Mouse (Mus musculus) stomach, embryonic 14.5 days (tissue): ENCODE measurements around the gene F8a. TPM values are rescaled to one million over a fixed set of nuclear protein-coding genes. Genes with fewer than 3 reads are reported as not detected.
"Not testable (repeated sequence)": the region's sequence is repeated elsewhere in the genome, so short reads cannot be mapped to it uniquely, and the experiment has no call there.

Experiments used
- ATAC-seq: fragments of 200-750 bp; cut with Nextera tagmentation; 2 replicates; pipeline ENCODE4 v1.8.0; 2017; ENCODE audit warnings: low read depth, moderate TSS enrichment; ENCODE audit not compliant: insufficient number of reproducible peaks, insufficient read depth, low FRiP score
- H3K27ac ChIP-seq: fragments of 300-500 bp; sonication (generic); 2 replicates; pipeline ENCODE4 v1.5.1; 2014; ENCODE audit warnings: mild to moderate bottlenecking, low read length, moderate library complexity, mixed read lengths
- H3K27me3 ChIP-seq: fragments of 300-500 bp; sonication (generic); 2 replicates; pipeline ENCODE4 v1.6.1; 2014; ENCODE audit warnings: low read length, control low read depth, mixed read lengths; ENCODE audit not compliant: control insufficient read depth, insufficient read depth
- H3K36me3 ChIP-seq: fragments of 300-500 bp; sonication (generic); 2 replicates; pipeline ENCODE4 v1.6.1; 2014; ENCODE audit warnings: mild to moderate bottlenecking, control low read depth, low read length, moderate library complexity, mixed read lengths; ENCODE audit not compliant: control insufficient read depth, insufficient read depth
- H3K4me1 ChIP-seq: fragments of 300-500 bp; sonication (generic); 2 replicates; pipeline ENCODE4 v1.6.1; 2014; ENCODE audit warnings: low read length, control low read depth, mixed read lengths; ENCODE audit not compliant: control insufficient read depth, insufficient read depth
- H3K4me2 ChIP-seq: fragments of 300-500 bp; sonication (generic); replicated peaks from 2 replicates; pipeline ENCODE4 v1.6.1; 2014; ENCODE audit warnings: low read depth, low read length, control low read depth
- H3K4me3 ChIP-seq: fragments of 300-500 bp; sonication (generic); 2 replicates; pipeline ENCODE4 v1.5.1; 2014; ENCODE audit warnings: low read depth, low read length, control low read depth
- H3K9ac ChIP-seq: fragments of 300-500 bp; sonication (generic); replicated peaks from 2 replicates; pipeline ENCODE4 v1.6.1; 2014; ENCODE audit warnings: low read depth, mild to moderate bottlenecking, control low read depth, low read length, moderate library complexity, mixed read lengths
- H3K9me3 ChIP-seq: fragments of 300-500 bp; sonication (generic); 2 replicates; pipeline ENCODE4 v1.6.1; 2016; ENCODE audit warnings: low read depth, low read length, control low read depth; ENCODE audit not compliant: control insufficient read depth
- WGBS: fragments of 180-500 bp; shearing (Covaris S2); extraction: QIAGEN DNeasy Blood & Tissue Kit; methylation state at CpG from one replicate; pipeline ENCODE4 v1.1.7; 2014; 5-methylcytosine and 5-hydroxymethylcytosine counted together
- polyA plus RNA-seq: library from polyadenylated mRNA; unstranded; fragments of >200 nt; fragmentation: Nextera tagmentation; extraction: Ambion mirVana; gene quantifications from 2 replicates; pipeline ENCODE4 v1.2.1, GENCODE M21; 2014

The F8a gene
- polyA plus RNA-seq, 1 experiment from 2014 or later = 12.9 TPM

- 85% methylated on average over 14 of the region's 14 CpGs for WGBS
- H3K4me1 ChIP-seq, H3K36me3 ChIP-seq, H3K27me3 ChIP-seq, H3K4me2 ChIP-seq, H3K9ac ChIP-seq, H3K27ac ChIP-seq, H3K4me3 ChIP-seq, ATAC-seq, H3K9me3 ChIP-seq: not testable (repeated sequence)
Observed at GRCm38 (mm10) chrX:73265270-73265669, 37.2 kb downstream of the F8a start, which contains the start of gene Xlr3c. Xlr3c (minus strand) TSS chrX:73265390.

Other genes starting within 250 kb of the F8a start
- gene Zfp185, start 241.0 kb upstream of the F8a start, polyA plus RNA-seq = 10.3 and 13.4 TPM in 2 replicates
- gene Pnma5, start 191.2 kb upstream of the F8a start, polyA plus RNA-seq = not detected in 2 replicates
- gene Pnma3, start 163.5 kb upstream of the F8a start, polyA plus RNA-seq = 0.27 TPM in 1 of 2 replicates, not detected in the other
- gene Xlr4a, start 145.8 kb upstream of the F8a start, polyA plus RNA-seq = 0.31 and 1.5 TPM in 2 replicates
- gene Xlr3a, start 131.2 kb upstream of the F8a start, polyA plus RNA-seq = 3.3 and 7.9 TPM in 2 replicates
- not detected in 2 replicates for gene Gm14685, start 111.2 kb upstream of the F8a start, polyA plus RNA-seq
- not detected in 2 replicates for gene Xlr5b, start 79.5 kb upstream of the F8a start, polyA plus RNA-seq
- gene DXBay18, start 78.8 kb upstream of the F8a start, polyA plus RNA-seq = not detected in 2 replicates
- not detected in 2 replicates for gene Spin2d, start 51.3 kb upstream of the F8a start, polyA plus RNA-seq
- gene Xlr3b, start 36.1 kb upstream of the F8a start, polyA plus RNA-seq = 5.5 and 11.3 TPM in 2 replicates
- 0.17 and 1.1 TPM in 2 replicates for gene Xlr4b, start 14.0 kb upstream of the F8a start, polyA plus RNA-seq
- gene Xlr4c, start 14.8 kb downstream of the F8a start, polyA plus RNA-seq = not detected in 2 replicates
- not detected in 2 replicates for gene Xlr3c, start 37.1 kb downstream of the F8a start, polyA plus RNA-seq
- 0.16 TPM in 1 of 2 replicates, not detected in the other for gene Xlr5a, start 64.7 kb downstream of the F8a start, polyA plus RNA-seq
- not detected in 2 replicates for gene Xlr5c, start 64.7 kb downstream of the F8a start, polyA plus RNA-seq
- gene Gm45015, start 108.5 kb downstream of the F8a start, polyA plus RNA-seq = not detected in 2 replicates
- gene Zfp275, start 114.3 kb downstream of the F8a start, polyA plus RNA-seq = 17.4 and 21.2 TPM in 2 replicates
- not detected in 2 replicates for gene Gm18336, start 170.4 kb downstream of the F8a start, polyA plus RNA-seq
- gene Zfp92, start 182.8 kb downstream of the F8a start, polyA plus RNA-seq = 0.09 and 0.11 TPM in 2 replicates
- 0.25 TPM in 1 of 2 replicates, not detected in the other for gene Trex2, start 207.1 kb downstream of the F8a start, polyA plus RNA-seq
- gene Haus7, start 230.8 kb downstream of the F8a start, polyA plus RNA-seq = 50.1 and 57.5 TPM in 2 replicates